Mouse (Mus musculus): ENCODE measurements around the gene Sox8. TPM values are rescaled to one million over a fixed set of nuclear protein-coding genes. Genes with fewer than 3 reads are reported as not detected.

The Sox8 gene
- polyA plus RNA-seq, 1 experiment from 2014 or later = 4.7 TPM

DNA sequence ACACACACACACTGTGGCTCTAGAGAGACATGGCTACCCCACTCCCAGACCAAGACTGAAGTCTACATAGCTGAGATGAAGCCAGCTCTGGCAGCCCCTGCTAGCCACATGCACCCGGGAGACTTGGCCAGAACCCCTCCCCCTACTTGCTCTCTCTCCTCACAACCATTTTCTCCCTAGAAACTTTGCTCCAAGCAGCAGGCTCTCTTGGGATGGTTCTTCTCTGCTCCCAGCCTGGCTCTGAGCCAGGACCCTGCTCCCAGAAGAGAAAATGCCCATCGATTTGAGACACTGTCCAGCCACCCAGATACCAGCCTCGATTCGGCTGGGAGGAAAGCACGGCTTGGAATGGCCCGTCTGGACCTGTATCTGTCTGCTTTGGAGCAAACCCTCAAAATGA, 5.2 kb downstream of the Sox8 start:
- 40% methylated on average over 6 of the region's 6 CpGs for WGBS
- H3K36me3 ChIP-seq = no peaks in the 10 kb centered on the region
- no peak overlapping the region for H3K4me3 ChIP-seq
- H3K27me3 ChIP-seq = peaks cover 46% of the 10 kb centered on the region
- H3K4me1 ChIP-seq = peaks cover 64% of the 10 kb centered on the region
- no peaks in the 10 kb centered on the region for H3K9me3 ChIP-seq
- no peak overlapping the region; the same call in 1 of the 2 replicates for H3K4me2 ChIP-seq (replicated peaks)
- peak overlapping the region; percentile 42; the same call in 1 of the 2 replicates for H3K27ac ChIP-seq (replicated peaks)
- ATAC-seq (ENCODE audit: low FRiP score, low read depth) = no peak
- H3K9ac ChIP-seq (replicated peaks) = no peak overlapping the region; the same call in 1 of the 2 replicates

DNA sequence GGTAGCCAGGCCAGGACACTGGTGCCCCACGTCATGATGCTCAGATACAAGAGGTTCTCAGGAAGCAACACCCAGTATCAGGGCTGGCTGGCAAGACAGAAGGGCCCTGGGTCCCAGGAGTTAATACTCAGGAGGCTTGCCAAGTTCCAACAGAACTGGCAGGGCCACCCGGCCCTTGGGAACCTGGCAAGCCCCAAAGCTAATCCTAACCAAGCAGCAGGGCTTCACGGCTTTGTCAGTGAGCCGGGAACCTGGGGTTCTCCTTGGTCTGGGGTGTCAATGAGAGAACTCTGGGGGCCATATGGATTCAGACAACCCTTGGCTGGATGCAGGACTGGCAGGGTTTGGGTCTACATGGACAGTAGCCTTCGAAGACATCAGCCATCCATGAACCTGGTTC, 6.0 kb downstream of the Sox8 start:
- ATAC-seq (ENCODE audit: low FRiP score, low read depth) = no peak
- no peak overlapping the region for H3K27ac ChIP-seq (replicated peaks)

DNA sequence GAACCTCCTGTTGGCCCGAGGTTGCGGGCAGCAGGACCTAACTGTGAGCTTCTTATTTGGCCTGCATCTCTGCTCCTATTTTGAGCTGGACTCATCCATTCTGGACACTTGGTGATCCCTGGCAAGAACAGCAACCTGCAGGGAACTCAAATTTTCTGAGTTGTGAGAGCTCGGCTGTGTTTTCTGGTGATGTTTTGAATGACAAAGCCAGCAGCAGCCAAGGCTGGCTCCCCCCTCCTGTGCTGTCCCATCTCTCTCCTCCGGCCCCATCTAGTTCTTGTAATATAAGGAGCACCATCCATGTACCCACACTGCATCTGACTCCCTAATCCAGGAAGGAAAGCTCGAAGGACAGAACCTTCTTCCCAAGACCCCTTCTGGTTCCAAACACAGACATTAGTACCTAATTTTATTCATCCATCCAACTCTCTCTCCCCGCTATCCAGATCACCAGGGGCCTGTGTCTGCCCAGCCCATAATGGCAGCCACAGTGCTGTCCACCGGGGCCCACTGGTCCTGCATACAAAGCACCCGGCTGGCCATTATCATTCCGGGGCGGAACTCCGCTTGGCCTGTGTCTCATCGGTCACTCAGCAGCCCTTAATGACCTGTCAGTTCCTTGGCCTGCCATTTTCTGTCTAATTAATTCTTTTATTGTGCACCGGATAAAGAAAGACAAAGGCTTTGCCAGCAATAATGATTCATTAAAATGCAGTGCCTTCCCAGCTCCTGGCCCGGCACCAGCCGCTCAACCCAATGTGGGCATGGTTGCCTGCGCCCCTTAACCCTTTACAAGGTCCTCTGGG, 9.1 kb downstream of the Sox8 start:
- WGBS = 25% methylated on average over 16 of the region's 16 CpGs
- Histone ChIP-seq H3K9me3 (no peaks in the 10 kb centered on the region), H3K4me3 (no peak overlapping the region), H3K4me2 (replicated peaks) (no peak overlapping the region; the same call in 1 of the 2 replicates), H3K9ac (replicated peaks) (no peak overlapping the region), H3K27ac (replicated peaks) (peak overlapping the region; percentile 80), H3K4me1 (peaks cover 54% of the 10 kb centered on the region), H3K36me3 (no peaks in the 10 kb centered on the region), H3K27me3 (peaks cover 15% of the 10 kb centered on the region; the same call in 1 of the 2 replicates)
- peak; percentile 85 for ATAC-seq (ENCODE audit: low FRiP score, low read depth)

More for the DNA sequence above, 6.0 kb downstream of the Sox8 start:
- H3K4me3 ChIP-seq = no peak overlapping the region
- 88% methylated on average over 5 of the region's 5 CpGs for WGBS
- H3K36me3 ChIP-seq = no peaks in the 10 kb centered on the region
- no peaks in the 10 kb centered on the region for H3K9me3 ChIP-seq
- peaks cover 38% of the 10 kb centered on the region for H3K27me3 ChIP-seq
- peaks cover 62% of the 10 kb centered on the region for H3K4me1 ChIP-seq
- no peak overlapping the region for H3K4me2 ChIP-seq (replicated peaks)
- no peak overlapping the region for H3K9ac ChIP-seq (replicated peaks)

DNA sequence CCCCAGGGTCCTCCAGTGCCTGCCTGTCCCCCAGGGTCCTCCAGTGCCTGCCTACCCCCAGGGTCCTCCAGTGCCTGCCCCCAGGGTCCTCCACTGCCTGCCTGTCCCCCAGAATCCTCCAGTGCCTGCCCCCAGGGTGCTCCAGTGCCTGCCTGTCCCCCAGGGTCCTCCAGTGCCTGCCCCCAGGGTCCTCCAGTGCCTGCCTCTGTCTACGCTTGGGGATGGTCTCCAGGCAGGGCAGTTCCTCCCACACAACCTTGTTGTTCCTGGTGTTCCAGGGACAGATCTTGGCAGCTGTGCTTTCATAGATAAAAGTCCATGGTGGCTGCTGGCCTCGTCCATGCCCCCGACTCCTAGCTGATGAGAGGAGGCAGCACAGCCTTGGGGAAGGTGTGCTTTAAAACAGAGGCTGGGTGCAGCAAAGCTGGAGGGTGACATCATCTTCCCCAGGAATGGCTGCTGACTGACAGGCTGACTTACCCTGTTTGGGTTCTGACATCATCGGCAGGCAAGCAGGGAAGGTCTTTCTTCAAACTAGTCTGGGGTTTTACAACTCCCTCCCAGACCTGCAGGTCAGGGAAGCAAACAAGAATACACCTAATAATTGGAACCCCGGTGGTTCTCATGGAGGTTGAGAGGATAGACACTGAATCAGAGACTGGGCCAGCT, 9.8 kb downstream of the Sox8 start:
- Histone ChIP-seq H3K9ac (replicated peaks) (peak overlapping the region; percentile 16; the same call in 1 of the 2 replicates), H3K4me2 (replicated peaks) (no peak overlapping the region), H3K27me3 (peaks cover 22% of the 10 kb centered on the region; the same call in 1 of the 2 replicates), H3K27ac (replicated peaks) (peak overlapping the region; percentile 80), H3K9me3 (no peaks in the 10 kb centered on the region), H3K4me1 (peaks cover 61% of the 10 kb centered on the region), H3K4me3 (no peak overlapping the region), H3K36me3 (no peaks in the 10 kb centered on the region)
- 69% methylated on average over 5 of the region's 5 CpGs for WGBS
- no peak for ATAC-seq (ENCODE audit: low FRiP score, low read depth)

DNA sequence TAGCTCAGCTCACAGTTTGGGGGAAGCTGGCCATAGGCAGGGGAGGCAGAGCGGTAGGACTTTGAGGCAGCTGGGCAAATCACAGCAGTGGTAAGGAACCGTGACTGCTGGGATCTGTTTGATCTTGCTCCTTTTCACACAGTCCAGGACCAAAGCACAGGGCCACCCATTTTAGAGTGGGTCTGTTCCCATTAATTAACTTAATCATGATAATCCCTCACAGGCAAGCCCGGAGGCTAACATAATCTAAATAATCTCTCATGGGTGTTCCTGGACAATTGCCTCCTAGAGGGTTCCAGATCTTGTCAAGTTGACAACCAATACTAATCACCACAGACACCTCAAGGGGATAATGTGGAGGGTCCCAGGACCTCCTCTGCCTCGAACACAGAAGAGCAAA, 10.9 kb downstream of the Sox8 start:
- H3K9ac ChIP-seq (replicated peaks) = no peak overlapping the region
- 12% methylated on average over 4 of the region's 4 CpGs for WGBS
- 0 out of 2 replicates have a peak, but pooled peaks have one; percentile 14 for ATAC-seq (ENCODE audit: low FRiP score, low read depth)
- H3K4me2 ChIP-seq (replicated peaks) = no peak overlapping the region
- no peak overlapping the region for H3K4me3 ChIP-seq
- H3K27ac ChIP-seq (replicated peaks) = no peak overlapping the region
- H3K27me3 ChIP-seq = peaks cover 31% of the 10 kb centered on the region
- H3K4me1 ChIP-seq = peaks cover 59% of the 10 kb centered on the region
- no peaks in the 10 kb centered on the region for H3K9me3 ChIP-seq
- H3K36me3 ChIP-seq = no peaks in the 10 kb centered on the region

DNA sequence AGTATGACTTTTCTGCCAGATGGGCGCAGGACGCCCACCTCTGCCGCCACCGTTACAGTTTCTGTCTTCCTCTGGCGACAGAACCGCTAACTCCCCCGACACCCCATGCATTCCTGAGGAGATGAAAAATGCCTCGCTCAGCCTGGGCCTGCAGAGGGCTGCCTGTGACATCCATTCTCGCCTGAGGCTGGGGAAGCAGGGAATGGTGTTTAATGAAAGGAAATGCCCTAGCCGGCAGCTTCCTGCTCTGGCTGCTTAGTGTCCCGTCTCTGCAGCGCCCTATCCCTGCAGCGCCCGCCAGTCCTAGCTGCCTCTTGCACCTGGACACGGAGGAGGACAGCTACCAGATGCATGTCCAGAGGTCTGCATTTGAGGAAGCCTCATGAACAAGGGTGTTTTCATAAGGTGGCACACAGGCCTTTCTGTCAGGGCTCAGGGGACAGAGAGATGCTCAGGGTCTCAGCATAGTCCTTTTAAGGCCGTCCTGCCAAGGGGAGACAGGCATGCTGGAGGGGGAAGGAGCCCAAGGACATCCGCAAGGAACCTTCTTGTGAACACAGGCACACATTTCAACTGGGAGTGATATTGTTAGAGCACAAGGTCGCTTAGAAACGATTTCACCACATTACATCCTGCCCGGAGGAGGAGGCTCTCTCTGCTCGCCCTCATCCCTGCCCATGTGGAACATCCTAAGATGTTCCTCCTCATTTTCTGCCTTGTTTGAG, 13.7 kb downstream of the Sox8 start:
- Histone ChIP-seq H3K4me1 (peaks cover 52% of the 10 kb centered on the region), H3K27ac (replicated peaks) (peak overlapping the region; percentile 67), H3K9me3 (no peaks in the 10 kb centered on the region), H3K27me3 (peaks cover 23% of the 10 kb centered on the region), H3K4me3 (peak overlapping the region; percentile 41), H3K36me3 (no peaks in the 10 kb centered on the region), H3K9ac (replicated peaks) (peak overlapping the region; percentile 57), H3K4me2 (replicated peaks) (peak overlapping the region; percentile 73)
- ATAC-seq (ENCODE audit: low FRiP score, low read depth) = peak; percentile 34
- WGBS = 14% methylated on average over 21 of the region's 21 CpGs

DNA sequence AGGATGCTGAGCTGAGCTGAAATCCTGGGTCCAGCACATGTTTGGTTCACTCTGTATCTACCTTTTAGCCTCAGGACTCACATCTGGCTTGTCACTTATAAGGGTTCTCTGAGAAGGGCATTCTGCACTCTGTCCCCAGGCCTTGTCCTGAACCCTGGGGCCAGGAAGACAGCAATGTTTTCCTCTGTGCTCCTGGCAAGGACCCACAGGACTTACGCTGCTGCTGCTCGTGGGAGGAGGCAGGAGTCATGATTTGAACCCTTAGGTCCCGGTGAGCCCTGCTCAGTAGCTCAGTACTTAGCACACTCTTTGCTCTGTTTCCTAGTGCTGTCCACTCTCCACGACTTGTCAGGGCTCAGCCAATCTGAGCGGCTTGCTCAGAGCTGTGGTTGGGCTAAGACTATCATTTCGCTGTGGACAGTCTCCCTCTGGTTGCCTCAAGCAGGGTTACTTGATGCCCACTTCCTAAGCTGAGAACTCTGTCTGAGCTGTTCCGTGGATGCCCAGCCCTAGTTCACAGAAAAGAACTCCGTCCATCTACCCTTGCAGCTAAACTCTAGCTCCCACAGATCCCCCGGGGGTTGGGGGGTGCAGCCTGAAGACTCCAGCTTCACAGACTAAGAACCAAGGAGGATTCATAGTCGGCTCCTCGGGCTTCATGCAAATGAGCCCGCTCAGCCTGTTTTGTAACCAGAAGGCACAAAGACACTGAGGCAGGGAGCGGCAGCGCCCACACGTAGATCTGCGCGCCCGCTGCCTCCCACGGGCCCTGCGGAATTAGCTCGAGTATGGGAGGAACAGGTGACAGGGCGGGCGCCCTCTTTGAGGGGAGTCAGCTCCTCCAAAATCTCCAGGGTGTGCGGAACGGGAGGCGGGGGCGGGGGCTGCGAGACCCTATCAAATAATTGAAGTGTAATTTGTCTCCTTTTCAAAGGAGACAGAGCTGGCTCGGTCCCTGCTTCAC, 14.5 kb downstream of the Sox8 start:
- 5% methylated on average over 29 of the region's 29 CpGs for WGBS
- H3K27ac ChIP-seq (replicated peaks) = peak overlapping the region; percentile 67

DNA sequence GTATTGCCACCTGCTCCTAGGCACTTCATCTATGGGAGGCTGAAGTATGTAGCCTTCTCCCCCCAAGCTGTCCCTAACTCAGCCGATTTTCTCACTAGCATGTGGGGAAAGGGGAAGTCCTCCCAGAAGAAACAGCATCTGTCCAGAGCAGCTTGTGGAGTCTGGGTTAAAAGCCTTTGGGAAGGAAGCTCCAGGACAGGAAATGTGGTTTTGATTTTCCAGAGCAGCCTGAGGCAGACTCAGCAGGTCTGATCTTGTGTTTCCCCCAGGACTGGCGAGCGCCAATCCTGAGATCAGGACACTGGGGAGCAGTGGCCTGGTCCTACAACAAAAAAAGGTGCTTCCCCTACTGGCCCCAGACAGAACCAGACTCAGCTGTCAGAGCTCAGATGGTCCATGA, 15.3 kb downstream of the Sox8 start:
- ATAC-seq (ENCODE audit: low FRiP score, low read depth) = no peak
- no peak overlapping the region for H3K4me2 ChIP-seq (replicated peaks)
- H3K9me3 ChIP-seq = no peaks in the 10 kb centered on the region
- H3K27me3 ChIP-seq = peaks cover 24% of the 10 kb centered on the region
- H3K4me3 ChIP-seq = no peak overlapping the region
- peaks cover 35% of the 10 kb centered on the region for H3K4me1 ChIP-seq
- WGBS = 54% methylated on average over 3 of the region's 3 CpGs
- no peaks in the 10 kb centered on the region for H3K36me3 ChIP-seq
- 0 out of 2 replicates have a peak overlapping the region, but pooled peaks have one; percentile 20 for H3K9ac ChIP-seq (replicated peaks)
- H3K27ac ChIP-seq (replicated peaks) = 0 out of 2 replicates have a peak overlapping the region, but pooled peaks have one; percentile 67

More for the DNA sequence above, 14.5 kb downstream of the Sox8 start:
- Histone ChIP-seq H3K9me3 (no peaks in the 10 kb centered on the region), H3K36me3 (no peaks in the 10 kb centered on the region), H3K4me1 (peaks cover 43% of the 10 kb centered on the region), H3K9ac (replicated peaks) (peak overlapping the region; percentile 57), H3K4me2 (replicated peaks) (peak overlapping the region; percentile 73), H3K4me3 (peak overlapping the region; percentile 41), H3K27me3 (peaks cover 24% of the 10 kb centered on the region)
- ATAC-seq (ENCODE audit: low FRiP score, low read depth) = peak; percentile 57; the same call in 1 of the 2 replicates

DNA sequence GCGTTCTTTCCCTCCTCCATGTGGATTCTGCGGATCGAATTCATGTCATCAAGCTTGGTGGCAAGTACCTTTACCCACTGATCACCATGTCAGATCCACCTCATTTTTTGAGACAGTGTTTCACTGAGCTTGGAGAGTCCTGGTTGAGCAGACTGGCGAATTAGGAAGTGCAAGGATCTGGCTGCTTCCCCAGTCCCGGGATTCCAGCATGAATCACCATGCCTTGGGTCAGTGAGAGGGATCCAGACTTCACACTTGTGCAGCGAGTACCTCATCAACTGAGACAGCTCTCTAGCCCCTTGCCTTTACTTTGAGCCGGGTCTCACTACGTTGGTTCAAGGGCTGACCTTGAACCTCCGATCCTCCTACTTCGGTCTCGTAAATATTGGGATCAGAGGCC, 19.2 kb downstream of the Sox8 start:
- no peak overlapping the region for H3K4me3 ChIP-seq
- no peak overlapping the region for H3K9ac ChIP-seq (replicated peaks)
- 90% methylated on average over 11 of the region's 11 CpGs for WGBS
- no peak overlapping the region for H3K27ac ChIP-seq (replicated peaks)
- H3K27me3 ChIP-seq = peaks cover 19% of the 10 kb centered on the region
- H3K9me3 ChIP-seq = no peaks in the 10 kb centered on the region
- H3K36me3 ChIP-seq = no peaks in the 10 kb centered on the region
- peaks cover 13% of the 10 kb centered on the region for H3K4me1 ChIP-seq
- no peak for ATAC-seq (ENCODE audit: low FRiP score, low read depth)
- H3K4me2 ChIP-seq (replicated peaks) = no peak overlapping the region

DNA sequence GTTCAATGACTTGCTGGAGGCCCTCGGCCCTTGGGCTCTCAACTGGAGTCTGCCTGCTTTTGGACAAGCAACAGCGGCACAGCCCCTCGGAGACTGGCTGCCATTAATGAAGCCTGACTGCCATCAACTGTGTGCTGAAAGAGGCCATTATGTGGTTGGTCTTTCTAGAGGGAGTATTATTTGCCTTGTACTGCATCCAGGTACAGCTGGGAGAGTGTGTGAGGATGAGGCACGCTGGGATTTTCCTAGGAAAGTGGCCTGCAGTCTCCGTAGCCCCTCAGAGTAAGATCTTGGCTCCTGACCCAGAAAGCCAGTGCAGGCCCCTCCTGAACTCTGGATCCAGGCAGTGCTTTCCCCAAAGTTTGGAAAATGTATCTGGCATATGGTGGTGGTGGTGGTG, 20.5 kb downstream of the Sox8 start:
- 89% methylated on average over 5 of the region's 5 CpGs for WGBS
- no peak for ATAC-seq (ENCODE audit: low FRiP score, low read depth)
- H3K36me3 ChIP-seq = no peaks in the 10 kb centered on the region

DNA sequence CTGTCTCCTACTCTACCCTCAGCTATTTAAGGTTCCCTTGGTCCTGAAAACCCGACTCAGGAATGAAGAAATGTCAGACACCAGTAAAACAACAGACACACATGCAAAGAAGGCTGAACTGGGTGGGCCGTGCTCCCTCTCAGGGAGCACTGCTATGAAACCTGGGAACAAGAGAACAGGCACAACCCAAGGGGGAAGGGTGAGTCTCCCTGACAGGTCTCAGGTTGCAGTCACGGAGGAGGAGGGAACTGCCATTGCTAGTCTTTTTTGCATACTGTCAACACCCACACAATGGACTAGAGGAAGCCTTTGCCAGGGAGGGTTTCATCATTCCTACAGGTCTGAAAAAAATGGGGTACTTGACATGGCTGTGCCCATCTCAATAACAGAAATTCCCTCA, 23.5 kb downstream of the Sox8 start:
- ATAC-seq (ENCODE audit: low FRiP score, low read depth) = no peak
- H3K4me2 ChIP-seq (replicated peaks) = no peak overlapping the region
- H3K9me3 ChIP-seq = no peaks in the 10 kb centered on the region
- no peak overlapping the region for H3K4me3 ChIP-seq
- H3K27ac ChIP-seq (replicated peaks) = no peak overlapping the region
- H3K4me1 ChIP-seq = no peaks in the 10 kb centered on the region
- 50% methylated on average over 3 of the region's 3 CpGs for WGBS
- no peaks in the 10 kb centered on the region for H3K36me3 ChIP-seq
- H3K9ac ChIP-seq (replicated peaks) = no peak overlapping the region
- H3K27me3 ChIP-seq = peaks cover 4% of the 10 kb centered on the region; the same call in 1 of the 2 replicates

More for the DNA sequence above, 20.5 kb downstream of the Sox8 start:
- Histone ChIP-seq H3K9me3 (no peaks in the 10 kb centered on the region), H3K9ac (replicated peaks) (no peak overlapping the region), H3K4me3 (no peak overlapping the region), H3K4me2 (replicated peaks) (no peak overlapping the region), H3K27ac (replicated peaks) (no peak overlapping the region), H3K4me1 (0 out of 2 replicates have a peak, but pooled peaks cover under 1% of the 10 kb centered on the region), H3K27me3 (peaks cover 7% of the 10 kb centered on the region)
